Mouse (Mus musculus) thymus, adult 2 months (tissue): ENCODE results near the gene Sbsn. TPM values are rescaled to one million over a fixed set of nuclear protein-coding genes. Genes with fewer than 3 reads are reported as not detected.

Experiments
- DNase-seq: peaks from one replicate; pipeline ENCODE4 v3.0.0; 2021
- H3K27ac ChIP-seq: fragments of 200-500 bp; 2 replicates; pipeline ENCODE4 v1.5.1; 2012; ENCODE audit warnings: low read length, control low read depth; ENCODE audit not compliant: control insufficient read depth, insufficient read depth
- H3K27me3 ChIP-seq: fragments of 200-500 bp; 2 replicates; pipeline ENCODE4 v1.6.1; 2012; ENCODE audit warnings: mild to moderate bottlenecking, low read length, moderate library complexity, mixed read lengths; ENCODE audit not compliant: control insufficient read depth, insufficient read depth
- H3K36me3 ChIP-seq: fragments of 200-500 bp; 2 replicates; pipeline ENCODE4 v1.6.1; 2012; ENCODE audit warnings: mild to moderate bottlenecking, low read length, moderate library complexity; ENCODE audit not compliant: control insufficient read depth, insufficient read depth
- H3K4me1 ChIP-seq: fragments of 200-500 bp; replicated peaks from 2 replicates; pipeline ENCODE4 v1.6.1; 2012; ENCODE audit warnings: low read length; ENCODE audit not compliant: control insufficient read depth, insufficient read depth
- H3K4me3 ChIP-seq: fragments of 200-500 bp; 2 replicates; pipeline ENCODE4 v1.5.1; 2012; ENCODE audit warnings: mild to moderate bottlenecking, low read length, control low read depth, moderate library complexity; ENCODE audit not compliant: control insufficient read depth, insufficient read depth
- CTCF ChIP-seq: fragments of 200-500 bp; IDR thresholded peaks from 2 replicates; pipeline ENCODE4 v1.5.1; 2012; ENCODE audit warnings: mild to moderate bottlenecking, control low read depth, low read length, moderate library complexity, borderline replicate concordance; ENCODE audit not compliant: control insufficient read depth, poor library complexity, insufficient read depth; ENCODE audit errors: extremely low read depth
- POLR2A ChIP-seq: fragments of 200-500 bp; IDR thresholded peaks from 2 replicates; pipeline ENCODE4 v1.6.1; 2012; ENCODE audit warnings: mild to moderate bottlenecking, low read length, control low read depth, moderate library complexity; ENCODE audit not compliant: control insufficient read depth, poor library complexity, insufficient read depth; ENCODE audit errors: extremely low read depth
- WGBS: fragments of 180-500 bp; shearing (Covaris S2); methylation state at CpG from one replicate; pipeline ENCODE4 v1.1.7; 2018; 5-methylcytosine and 5-hydroxymethylcytosine counted together
- polyA plus RNA-seq: library from polyadenylated mRNA; depleted of rRNA; stranded (reverse); fragments of >200 nt; gene quantifications from 2 replicates; pipeline ENCODE4 v1.2.3, GENCODE M21; 2012

The Sbsn gene
- polyA plus RNA-seq, 1 experiment = 3.4 TPM

GRCm38 (mm10) chr7:30763456-30763855, 12.2 kb downstream of the Sbsn start, which contains the start of gene Dmkn:
Dmkn (plus strand) TSS chr7:30763756.
- no peak within 1 kb of the TSS for H3K4me3 ChIP-seq
- H3K4me1 ChIP-seq = no peaks in the 10 kb centered on the region
- TF ChIP-seq CTCF (no peak), POLR2A (no peak)
- no peak for DNase-seq
- no peaks in the 10 kb centered on the region for H3K27me3 ChIP-seq
- H3K36me3 ChIP-seq = no peaks in the 10 kb centered on the region
- WGBS = 87% methylated on average over 5 of the region's 5 CpGs
- H3K27ac ChIP-seq = no peak within 1 kb of the TSS

- no peak for DNase-seq
Measured at GRCm38 (mm10) chr7:30765173-30765572, 13.9 kb downstream of the Sbsn start.

GRCm38 (mm10) chr7:30766408-30766807, 15.1 kb downstream of the Sbsn start:
- Histone ChIP-seq H3K27ac (no peak overlapping the region), H3K36me3 (no peaks in the 10 kb centered on the region), H3K4me3 (no peak overlapping the region), H3K4me1 (no peaks in the 10 kb centered on the region), H3K27me3 (no peaks in the 10 kb centered on the region)
- 91% methylated on average over 4 of the region's 4 CpGs for WGBS
- no peak for DNase-seq
- no peak for TF ChIP-seq POLR2A
- no peak for TF ChIP-seq CTCF

More at GRCm38 (mm10) chr7:30765173-30765572, 13.9 kb downstream of the Sbsn start:
- WGBS = 66% methylated on average over 11 of the region's 11 CpGs
- H3K27ac ChIP-seq = no peak overlapping the region
- no peaks in the 10 kb centered on the region for H3K4me1 ChIP-seq
- H3K27me3 ChIP-seq = no peaks in the 10 kb centered on the region
- no peak overlapping the region for H3K4me3 ChIP-seq
- no peaks in the 10 kb centered on the region for H3K36me3 ChIP-seq
- TF ChIP-seq POLR2A = no peak
- TF ChIP-seq CTCF = no peak

- H3K36me3 ChIP-seq = no peaks in the 10 kb centered on the region
- 69% methylated on average over 9 of the region's 9 CpGs for WGBS
- H3K27me3 ChIP-seq = no peaks in the 10 kb centered on the region
- H3K4me1 ChIP-seq = no peaks in the 10 kb centered on the region
- DNase-seq = no peak
- TF ChIP-seq POLR2A (no peak), CTCF (no peak)
- H3K4me3 ChIP-seq = no peak overlapping the region
- no peak overlapping the region for H3K27ac ChIP-seq
Measured at GRCm38 (mm10) chr7:30769236-30769635, 18.0 kb downstream of the Sbsn start.

- H3K4me1 ChIP-seq = no peaks in the 10 kb centered on the region
- no peak for DNase-seq
- H3K4me3 ChIP-seq = no peak overlapping the region
- 96% methylated on average over 9 of the region's 9 CpGs for WGBS
- TF ChIP-seq POLR2A (no peak), CTCF (no peak)
- no peaks in the 10 kb centered on the region for H3K36me3 ChIP-seq
- no peak overlapping the region for H3K27ac ChIP-seq
- no peaks in the 10 kb centered on the region for H3K27me3 ChIP-seq
Measured at GRCm38 (mm10) chr7:30776104-30776503, 24.8 kb downstream of the Sbsn start.

- TF ChIP-seq CTCF (no peak), POLR2A (no peak)
- no peaks in the 10 kb centered on the region for H3K27me3 ChIP-seq
- no peak overlapping the region for H3K27ac ChIP-seq
- no peak overlapping the region for H3K4me3 ChIP-seq
- WGBS = 90% methylated on average over 7 of the region's 7 CpGs
- H3K4me1 ChIP-seq = no peaks in the 10 kb centered on the region
- DNase-seq = no peak
- H3K36me3 ChIP-seq = no peaks in the 10 kb centered on the region
Measured at GRCm38 (mm10) chr7:30777081-30777579, 25.9 kb downstream of the Sbsn start.

GRCm38 (mm10) chr7:30777911-30778310, 26.6 kb downstream of the Sbsn start:
- no peaks in the 10 kb centered on the region for H3K36me3 ChIP-seq
- no peak for TF ChIP-seq CTCF
- no peak for TF ChIP-seq POLR2A
- H3K27ac ChIP-seq = no peak overlapping the region
- DNase-seq = no peak
- H3K4me1 ChIP-seq = no peaks in the 10 kb centered on the region
- WGBS = 20% methylated on average over 1 of the region's 1 CpGs
- H3K4me3 ChIP-seq = no peak overlapping the region
- H3K27me3 ChIP-seq = no peaks in the 10 kb centered on the region
